Mouse (Mus musculus) MEL (cell line): ENCODE data around the gene Tmem239. TPM values are rescaled to one million over a fixed set of nuclear protein-coding genes. Genes with fewer than 3 reads are reported as not detected.

Source experiments
- DNase-seq: peaks from one replicate; pipeline ENCODE4 v3.0.0; 2011; ENCODE audit warnings: low read depth, low spot score
- H3K27ac ChIP-seq: 2 replicates; pipeline ENCODE4 v1.5.1; 2012; ENCODE audit warnings: low read depth, mild to moderate bottlenecking, control low read depth, low read length, moderate library complexity; ENCODE audit not compliant: control insufficient read depth
- H3K27me3 ChIP-seq, 2 experiments: fragments of 150-350 bp in 1 of 2; sonication (generic) in 1 of 2; 2 replicates each; pipeline ENCODE4 v1.6.1; 2012; ENCODE audit warnings: low read length in 2 of 2, mild to moderate bottlenecking in 2 of 2, improper control_type of control experiment in 1 of 2, moderate library complexity in 1 of 2; ENCODE audit not compliant: insufficient read depth in 2 of 2, control insufficient read depth in 1 of 2
- H3K36me3 ChIP-seq, 2 experiments: 2 replicates each; pipeline ENCODE4 v1.6.1; 2012 to 2014; ENCODE audit warnings: low read length in 2 of 2, improper control_type of control experiment in 1 of 2, inconsistent platforms in 1 of 2, mild to moderate bottlenecking in 1 of 2; ENCODE audit not compliant: insufficient read depth in 2 of 2, control insufficient read depth in 1 of 2
- H3K4me1 ChIP-seq, 2 experiments: fragments of 150-350 bp in 1 of 2; sonication (generic) in 1 of 2; 2 replicates each; pipeline ENCODE4 v1.6.1; 2012; ENCODE audit warnings: low read length in 2 of 2, improper control_type of control experiment in 1 of 2, mild to moderate bottlenecking in 1 of 2; ENCODE audit not compliant: insufficient read depth in 2 of 2, control insufficient read depth in 1 of 2
- H3K4me3 ChIP-seq, 2 experiments: fragments of 150-350 bp in 1 of 2; sonication (generic) in 1 of 2; 2 replicates each; pipeline ENCODE4 v1.5.1; 2012; ENCODE audit warnings: low read depth in 2 of 2, low read length in 2 of 2, mild to moderate bottlenecking in 2 of 2, moderate library complexity in 2 of 2, control low read depth in 1 of 2, improper control_type of control experiment in 1 of 2; ENCODE audit not compliant: control insufficient read depth in 1 of 2, insufficient read depth in 1 of 2
- H3K79me2 ChIP-seq: 2 replicates; pipeline ENCODE4 v1.6.1; 2012; ENCODE audit warnings: mild to moderate bottlenecking, low read length, moderate library complexity; ENCODE audit not compliant: control insufficient read depth, poor library complexity, insufficient read depth
- H3K9ac ChIP-seq: 2 replicates; pipeline ENCODE4 v1.6.1; 2012; ENCODE audit warnings: low read depth, mild to moderate bottlenecking, control low read depth, low read length, moderate library complexity; ENCODE audit not compliant: control insufficient read depth, poor library complexity, severe bottlenecking
- H3K9me3 ChIP-seq: fragments of 150-350 bp; sonication (generic); replicated peaks from 2 replicates; pipeline ENCODE4 v1.6.1; 2012; ENCODE audit warnings: mild to moderate bottlenecking, low read length, improper control_type of control experiment, moderate library complexity; ENCODE audit not compliant: insufficient read depth
- BHLHE40 ChIP-seq: IDR thresholded peaks from 2 replicates; pipeline ENCODE4 v1.6.1; 2012; ENCODE audit warnings: low read depth, mild to moderate bottlenecking, inconsistent platforms, low read length, improper control_type of control experiment, borderline replicate concordance
- CHD1 ChIP-seq: IDR thresholded peaks from 2 replicates; pipeline ENCODE4 v1.6.1; 2012; ENCODE audit warnings: low read depth, mild to moderate bottlenecking, inconsistent platforms, low read length, improper control_type of control experiment
- CTCF ChIP-seq, 3 experiments: IDR thresholded peaks in 2 of 3; conservative IDR thresholded peaks in 1 of 3; 2 replicates each; pipeline ENCODE4 v1.5.1; 2011 to 2012; ENCODE audit warnings: low read length in 3 of 3, low read depth in 2 of 3, mild to moderate bottlenecking in 2 of 3, improper control_type of control experiment in 1 of 3, inconsistent platforms in 1 of 3, mixed read lengths in 1 of 3, moderate library complexity in 1 of 3; ENCODE audit not compliant: control insufficient read depth in 1 of 3, insufficient read depth in 1 of 3, poor library complexity in 1 of 3, severe bottlenecking in 1 of 3
- ELF1 ChIP-seq: IDR thresholded peaks from 2 replicates; pipeline ENCODE4 v1.6.1; 2014; ENCODE audit warnings: low read depth, mild to moderate bottlenecking, inconsistent platforms, low read length, improper control_type of control experiment, moderate library complexity
- EP300 ChIP-seq, 2 experiments: IDR thresholded peaks; 2 replicates each; pipeline ENCODE4 v1.6.1; 2011; ENCODE audit warnings: improper control_type of control experiment in 2 of 2, low read length in 2 of 2, low read depth in 1 of 2, mild to moderate bottlenecking in 1 of 2
- ETS1 ChIP-seq: IDR thresholded peaks from 2 replicates; pipeline ENCODE4 v1.6.1; 2012; ENCODE audit warnings: low read depth, mild to moderate bottlenecking, inconsistent platforms, low read length, improper control_type of control experiment, moderate library complexity
- GATA1 ChIP-seq: IDR thresholded peaks from 2 replicates; pipeline ENCODE4 v1.6.1; 2011; ENCODE audit warnings: low read depth, low read length, improper control_type of control experiment
- HCFC1 ChIP-seq: IDR thresholded peaks from 2 replicates; pipeline ENCODE4 v1.6.1; 2012; ENCODE audit warnings: low read depth, mild to moderate bottlenecking, inconsistent platforms, low read length, improper control_type of control experiment, moderate library complexity
- KAT2A ChIP-seq: conservative IDR thresholded peaks from 2 replicates; pipeline ENCODE4 v1.6.1; 2012; ENCODE audit warnings: low read depth, low read length, improper control_type of control experiment, inconsistent platforms
- MAFK ChIP-seq: IDR thresholded peaks from 2 replicates; pipeline ENCODE4 v1.6.1; 2011; ENCODE audit warnings: low read depth, mild to moderate bottlenecking, low read length, improper control_type of control experiment, borderline replicate concordance
- MXI1 ChIP-seq: IDR thresholded peaks from 2 replicates; pipeline ENCODE4 v1.6.1; 2011; ENCODE audit warnings: mild to moderate bottlenecking, low read depth, low read length, improper control_type of control experiment
- MYB ChIP-seq: IDR thresholded peaks from 2 replicates; pipeline ENCODE4 v1.6.1; 2011; ENCODE audit warnings: mild to moderate bottlenecking, low read depth, low read length, improper control_type of control experiment
- MYC ChIP-seq: IDR thresholded peaks from 2 replicates; pipeline ENCODE4 v1.6.1; 2011; ENCODE audit warnings: low read depth, mild to moderate bottlenecking, low read length, improper control_type of control experiment, moderate library complexity
- POLR2A ChIP-seq, 2 experiments: IDR thresholded peaks; 2 replicates each; pipeline ENCODE4 v1.6.1; 2011 to 2012; ENCODE audit warnings: low read length in 2 of 2, mild to moderate bottlenecking in 2 of 2, control low read depth in 1 of 2, improper control_type of control experiment in 1 of 2, low read depth in 1 of 2, moderate library complexity in 1 of 2; ENCODE audit not compliant: control insufficient read depth in 1 of 2, insufficient read depth in 1 of 2, poor library complexity in 1 of 2
- POLR2AphosphoS2 ChIP-seq: IDR thresholded peaks from 2 replicates; pipeline ENCODE4 v1.6.1; 2011; ENCODE audit warnings: low read length, improper control_type of control experiment
- RAD21 ChIP-seq: IDR thresholded peaks from 2 replicates; pipeline ENCODE4 v1.6.1; 2011; ENCODE audit warnings: mild to moderate bottlenecking, low read depth, low read length, improper control_type of control experiment
- RCOR1 ChIP-seq: IDR thresholded peaks from 2 replicates; pipeline ENCODE4 v1.6.1; 2012; ENCODE audit warnings: low read depth, mild to moderate bottlenecking, inconsistent platforms, low read length, improper control_type of control experiment
- SMC3 ChIP-seq: IDR thresholded peaks from 2 replicates; pipeline ENCODE4 v1.6.1; 2011; ENCODE audit warnings: low read depth, low read length, improper control_type of control experiment
- TAL1 ChIP-seq: IDR thresholded peaks from 2 replicates; pipeline ENCODE4 v1.6.1; 2012; ENCODE audit warnings: mild to moderate bottlenecking, inconsistent platforms, low read length, moderate library complexity, mixed read lengths
- ZC3H11A ChIP-seq: IDR thresholded peaks from 2 replicates; pipeline ENCODE4 v1.6.1; 2012; ENCODE audit warnings: low read depth, mild to moderate bottlenecking, inconsistent platforms, low read length, improper control_type of control experiment
- ZMIZ1 ChIP-seq: IDR thresholded peaks from 2 replicates; pipeline ENCODE4 v1.6.1; 2012; ENCODE audit warnings: low read depth, mild to moderate bottlenecking, inconsistent platforms, low read length, improper control_type of control experiment, moderate library complexity
- polyA plus RNA-seq, 2 experiments: library from polyadenylated mRNA; stranded (reverse) in 1 of 2; unstranded in 1 of 2; fragments of >175 nt in 1 of 2; fragments of >200 nt in 1 of 2; gene quantifications; 2 replicates each; pipeline versions ENCODE4 v1.2.1 to v1.2.4; 2012; ENCODE audit warnings: low replicate concordance in 2 of 2, low read depth in 1 of 2; ENCODE audit not compliant: insufficient read length in 2 of 2, insufficient read depth in 1 of 2, missing spikeins in 1 of 2
- total RNA-seq: library from RNA; depleted of rRNA; stranded (reverse); fragments of 300-350 nt; gene quantifications from 2 replicates; pipeline ENCODE4 v1.2.3, GENCODE M21; 2012

The Tmem239 gene
- total and polyA plus RNA-seq, 3 experiments = 0.11 TPM; not detected in 2

DNA sequence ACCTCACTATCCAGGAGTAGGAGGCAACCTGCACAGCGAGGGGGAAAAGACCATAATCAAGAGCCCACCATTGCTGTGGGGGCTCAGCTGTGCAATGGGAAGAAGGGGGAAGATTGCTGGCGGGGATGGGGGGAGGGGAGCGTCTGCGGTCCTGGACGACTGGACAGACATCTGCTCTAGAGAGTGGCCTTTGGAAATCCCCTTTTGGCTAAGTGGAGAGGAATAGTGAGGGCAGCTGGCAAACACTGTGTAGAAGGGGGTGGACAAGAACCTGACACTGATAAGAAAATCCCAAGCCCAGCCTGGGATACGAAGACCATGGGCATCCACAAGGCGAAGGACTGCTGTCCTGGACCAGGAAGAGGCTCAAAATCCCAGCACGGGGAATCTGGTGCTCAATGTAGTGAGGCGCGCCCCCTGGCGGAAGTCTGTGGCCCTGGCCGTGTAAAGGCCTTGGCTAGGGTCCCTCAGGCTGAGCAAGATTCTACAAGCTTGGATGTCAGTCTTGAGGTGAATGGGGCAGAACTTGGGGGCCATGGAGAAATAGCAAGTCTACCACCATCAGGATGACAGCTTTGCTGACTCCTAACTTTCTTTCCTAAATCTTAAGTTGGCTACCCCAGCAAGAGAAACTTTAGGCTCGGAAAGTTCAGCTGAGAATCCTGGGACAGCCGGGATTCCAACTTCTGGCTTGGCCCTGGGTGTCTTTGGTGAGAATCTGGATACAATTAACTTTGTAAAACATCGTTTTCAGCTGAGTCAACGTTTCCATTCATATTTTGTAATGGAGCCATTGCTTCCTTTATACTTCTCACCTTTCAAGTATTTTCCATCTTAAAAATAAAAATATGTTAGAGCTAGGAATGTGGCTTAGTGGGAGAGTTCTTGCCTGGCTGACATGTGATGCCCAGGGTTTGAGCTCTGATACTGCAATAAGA, 5.5 kb downstream of the Tmem239 start:
- Histone ChIP-seq H3K4me3 (peak overlapping the region in 1 of 2 experiments; percentile 27; a peak in 1 of 4 replicates), H3K9ac (no peak overlapping the region)
- peak; percentile 76 for DNase-seq
- TF ChIP-seq POLR2A (IDR thresholded peaks at IDR 0.05; ENCODE audit: control insufficient read depth in 1 of 2, insufficient read depth in 1 of 2, low read depth in 1 of 2, low read length in 2 of 2, poor library complexity in 1 of 2) (no peak), SMC3 (peak; percentile 92), RAD21 (peak; percentile 66), ELF1 (peak; percentile 43; the same call in 1 of the 2 replicates), BHLHE40 (0 out of 2 replicates have a peak, but pooled peaks have one; percentile 16), MAFK (0 out of 2 replicates have a peak, but pooled peaks have one; percentile 9), HCFC1 (no peak), CTCF (IDR thresholded peaks at IDR 0.05 in 2 of 3, conservative IDR thresholded peaks at IDR 0.05 in 1 of 3; ENCODE audit: control insufficient read depth in 1 of 3, insufficient read depth in 1 of 3, low read depth in 2 of 3, low read length in 3 of 3, poor library complexity in 1 of 3, severe bottlenecking in 1 of 3) (peak; percentile 90 to 99 (median 92)), MYC (0 out of 2 replicates have a peak, but pooled peaks have one; percentile 32), ZC3H11A (peak; percentile 67)
- TF ChIP-seq, all 39 proteins: peak for 8
- Histone ChIP-seq H3K36me3 (peaks cover 0 to 21% of the 10 kb centered on the region in 2 experiments; a peak in 2 of 4 replicates), H3K27ac (no peak overlapping the region), H3K4me1 (peaks cover 12 to 15% of the 10 kb centered on the region in 2 experiments), H3K27me3 (no peaks in the 10 kb centered on the region), H3K9me3 (no peaks in the 10 kb centered on the region), H3K79me2 (no peaks in the 10 kb centered on the region)

GRCm38 (mm10) chr2:130412775-130413174, 6.5 kb downstream of the Tmem239 start:
- Histone ChIP-seq H3K36me3 (peaks cover 0 to 21% of the 10 kb centered on the region in 2 experiments; a peak in 2 of 4 replicates), H3K79me2 (no peaks in the 10 kb centered on the region), H3K9ac (no peak overlapping the region), H3K4me1 (peaks cover 12 to 15% of the 10 kb centered on the region in 2 experiments), H3K4me3 (no peak overlapping the region), H3K9me3 (no peaks in the 10 kb centered on the region), H3K27me3 (no peaks in the 10 kb centered on the region), H3K27ac (peak overlapping the region; percentile 36; the same call in 1 of the 2 replicates)
- peak; percentile 49 for DNase-seq
- TF ChIP-seq CHD1 (no peak), MXI1 (no peak), RCOR1 (no peak), POLR2AphosphoS2 (no peak), GATA1 (no peak), ETS1 (peak; percentile 24; the same call in 1 of the 2 replicates), ZC3H11A (no peak), MYB (no peak), KAT2A (no peak), ZMIZ1 (no peak), EP300 (IDR thresholded peaks at IDR 0.05; ENCODE audit: low read depth in 1 of 2, low read length in 2 of 2) (0 out of 4 replicates have a peak, but pooled peaks of 1 of the 2 experiments have one; percentile 14), TAL1 (peak; percentile 64)
